Mouse (Mus musculus): Measurements from ENCODE around the gene Gm17482.

DNA sequence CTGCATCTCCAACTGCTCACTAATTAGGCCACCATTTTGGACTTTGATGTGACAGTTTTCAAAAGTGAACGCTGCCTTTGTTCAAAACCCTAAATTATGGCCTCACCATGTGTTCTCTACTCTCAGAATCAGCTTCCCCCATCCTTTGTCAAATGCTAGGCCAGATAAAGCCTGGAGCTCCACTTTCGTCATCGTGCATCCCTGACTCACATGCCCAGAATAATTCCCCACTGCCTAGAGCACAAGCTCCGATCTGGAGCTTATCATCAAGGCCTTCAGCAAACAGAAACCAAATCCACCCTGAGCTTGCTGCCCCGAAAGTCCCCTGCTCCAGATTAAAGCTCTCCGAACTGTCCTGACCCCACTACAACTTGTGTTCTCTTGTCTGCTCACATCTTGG, 65.5 kb downstream of the Gm17482 start:
- TF ChIP-seq BHLHE40 (IDR thresholded peaks at IDR 0.05; ENCODE audit: borderline replicate concordance, low read depth, low read length) (no peak), KAT2A (conservative IDR thresholded peaks at IDR 0.05; ENCODE audit: low read depth, low read length) (no peak), MAZ (IDR thresholded peaks at IDR 0.05; ENCODE audit: low read depth, low read length) (no peak), CTCF (IDR thresholded peaks at IDR 0.05 in 2 of 3, conservative IDR thresholded peaks at IDR 0.05 in 1 of 3; ENCODE audit: control insufficient read depth in 1 of 3, insufficient read depth in 1 of 3, low read depth in 2 of 3, low read length in 3 of 3, poor library complexity in 1 of 3, severe bottlenecking in 1 of 3) (no peak), ZMIZ1 (IDR thresholded peaks at IDR 0.05; ENCODE audit: low read depth, low read length) (no peak), POLR2AphosphoS5 (IDR thresholded peaks at IDR 0.05; ENCODE audit: borderline replicate concordance, low read depth, low read length) (no peak), ETS1 (IDR thresholded peaks at IDR 0.05; ENCODE audit: low read depth, low read length) (no peak), MAX (IDR thresholded peaks at IDR 0.05; ENCODE audit: low read length) (no peak)
